Mouse (Mus musculus): ENCODE measurements around the gene Lrp8. TPM values are rescaled to one million over a fixed set of nuclear protein-coding genes. Genes with fewer than 3 reads are reported as not detected.

Gene Lrp8
- 62.2 and 69.5 TPM in 2 replicates for polyA plus RNA-seq (2014; fragmentation: Nextera tagmentation; extraction: Ambion mirVana)

DNA sequence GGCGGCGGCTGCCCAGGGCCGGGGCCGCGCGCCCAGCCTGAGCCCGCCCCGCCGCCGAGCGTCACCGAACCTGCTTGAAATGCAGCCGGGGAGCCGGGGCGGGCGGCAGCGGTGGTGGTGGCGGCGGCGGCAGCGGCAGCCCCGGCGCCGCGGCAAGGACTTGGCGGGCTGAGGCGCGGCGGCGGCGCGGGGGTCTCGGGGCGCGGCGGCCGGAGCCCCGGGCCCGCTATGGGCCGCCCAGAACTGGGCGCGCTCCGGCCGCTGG, at the start of gene Lrp8:
Gene Lrp8, plus strand, starts transcription at position 77 of the 265 bp plus-strand sequence.
- Histone ChIP-seq H3K4me3 (replicated peaks; ENCODE audit: low read length) (peak within 1 kb of the TSS; percentile 92), H3K4me2 (replicated peaks) (peak within 1 kb of the TSS; percentile 72), H3K36me3 (replicated peaks; ENCODE audit: control insufficient read depth, insufficient read depth) (peaks cover 12% of the 10 kb centered on the region), H3K27me3 (ENCODE audit: control insufficient read depth, insufficient read depth, low read length) (no peaks in the 10 kb centered on the region), H3K27ac (peak within 1 kb of the TSS; percentile 96), H3K9me3 (ENCODE audit: control insufficient read depth, low read length) (no peaks in the 10 kb centered on the region), H3K4me1 (replicated peaks; ENCODE audit: control insufficient read depth, insufficient read depth, low read length) (peaks cover 39% of the 10 kb centered on the region), H3K9ac (peak within 1 kb of the TSS; percentile 96)
- 0% methylated on average over 20 of the region's 44 CpGs for WGBS
- ATAC-seq (ENCODE audit: low FRiP score), result 0 out of 2 replicates have a peak, but pooled peaks have one; percentile 1
- DNase-seq (ENCODE audit: low spot score), result no peak

DNA sequence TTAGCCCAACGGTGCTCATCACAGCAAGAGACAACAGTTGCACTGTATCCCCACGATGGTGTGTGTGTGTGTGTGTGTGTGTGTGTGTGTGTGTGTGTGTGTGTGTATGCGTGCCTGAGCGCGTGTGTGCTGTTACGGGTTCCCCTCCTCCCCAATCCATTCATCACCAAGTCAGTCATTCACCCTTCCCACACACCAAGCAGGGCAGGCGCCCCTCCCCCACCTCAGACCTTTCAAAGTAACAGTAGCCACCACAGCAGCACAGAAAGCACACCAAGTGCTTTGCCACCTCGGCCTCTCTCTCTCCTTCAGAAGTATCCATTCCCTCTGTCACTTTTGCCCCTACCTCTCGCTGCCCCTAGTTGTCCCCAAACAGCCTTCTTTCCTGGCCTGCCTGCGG, 45.8 kb upstream of the Lrp8 start:
- 10% methylated on average over 10 of the region's 10 CpGs for WGBS
- Histone ChIP-seq H3K9ac (no peak overlapping the region), H3K9me3 (ENCODE audit: control insufficient read depth, low read length) (no peaks in the 10 kb centered on the region), H3K4me1 (replicated peaks; ENCODE audit: control insufficient read depth, insufficient read depth, low read length) (peaks cover 14% of the 10 kb centered on the region), H3K4me3 (replicated peaks; ENCODE audit: low read length) (no peak overlapping the region), H3K27ac (no peak overlapping the region), H3K4me2 (replicated peaks) (no peak overlapping the region), H3K36me3 (replicated peaks; ENCODE audit: control insufficient read depth, insufficient read depth) (no peaks in the 10 kb centered on the region), H3K27me3 (ENCODE audit: control insufficient read depth, insufficient read depth, low read length) (no peaks in the 10 kb centered on the region)
- ATAC-seq (ENCODE audit: low FRiP score), result peak; percentile 54; the same call in 1 of the 2 replicates
- DNase-seq (ENCODE audit: low spot score), result no peak

- WGBS, result 57% methylated on average over 15 of the region's 15 CpGs
- Histone ChIP-seq H3K4me1 (replicated peaks; ENCODE audit: control insufficient read depth, insufficient read depth, low read length) (peaks cover 14% of the 10 kb centered on the region), H3K36me3 (replicated peaks; ENCODE audit: control insufficient read depth, insufficient read depth) (no peaks in the 10 kb centered on the region), H3K9ac (no peak overlapping the region), H3K9me3 (ENCODE audit: control insufficient read depth, low read length) (no peaks in the 10 kb centered on the region), H3K27me3 (ENCODE audit: control insufficient read depth, insufficient read depth, low read length) (no peaks in the 10 kb centered on the region), H3K27ac (no peak overlapping the region), H3K4me3 (replicated peaks; ENCODE audit: low read length) (no peak overlapping the region), H3K4me2 (replicated peaks) (no peak overlapping the region)
- DNase-seq (ENCODE audit: low spot score) (no peak), ATAC-seq (ENCODE audit: low FRiP score) (no peak)
Observed at GRCm38 (mm10) chr4:107757487-107758470, 44.3 kb upstream of the Lrp8 start.

DNA sequence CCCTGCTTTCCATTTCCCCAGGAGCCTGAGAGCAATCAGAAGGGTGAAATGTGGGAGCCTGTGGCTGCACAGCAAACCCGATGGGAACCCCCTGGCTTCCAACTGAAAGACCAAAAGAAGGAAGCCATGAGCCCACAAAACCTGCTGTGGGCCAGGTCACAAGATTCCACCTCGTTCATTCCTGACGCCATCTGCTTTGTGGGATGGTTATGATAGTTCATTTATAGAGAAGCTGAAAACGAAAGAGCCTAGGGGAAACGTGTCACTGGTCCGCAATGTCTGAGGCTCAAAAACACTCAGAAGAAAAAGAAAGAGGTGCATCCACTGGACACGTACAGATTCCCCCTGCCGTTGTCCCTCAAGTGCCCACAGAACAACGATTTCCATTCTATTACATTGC, 43.1 kb upstream of the Lrp8 start:
- no peaks in the 10 kb centered on the region for H3K9me3 ChIP-seq (ENCODE audit: control insufficient read depth, low read length)
- H3K9ac ChIP-seq, result no peak overlapping the region
- no peak for ATAC-seq (ENCODE audit: low FRiP score)
- no peak overlapping the region for H3K4me2 ChIP-seq (replicated peaks)
- H3K4me3 ChIP-seq (replicated peaks; ENCODE audit: low read length), result no peak overlapping the region
- no peak for DNase-seq (ENCODE audit: low spot score)
- peaks cover 14% of the 10 kb centered on the region for H3K4me1 ChIP-seq (replicated peaks; ENCODE audit: control insufficient read depth, insufficient read depth, low read length)
- 71% methylated on average over 9 of the region's 9 CpGs for WGBS
- H3K36me3 ChIP-seq (replicated peaks; ENCODE audit: control insufficient read depth, insufficient read depth), result no peaks in the 10 kb centered on the region
- no peaks in the 10 kb centered on the region for H3K27me3 ChIP-seq (ENCODE audit: control insufficient read depth, insufficient read depth, low read length)
- no peak overlapping the region for H3K27ac ChIP-seq

- Histone ChIP-seq H3K9ac (no peak overlapping the region), H3K27ac (no peak overlapping the region), H3K4me2 (replicated peaks) (no peak overlapping the region), H3K4me3 (replicated peaks; ENCODE audit: low read length) (no peak overlapping the region), H3K27me3 (ENCODE audit: control insufficient read depth, insufficient read depth, low read length) (no peaks in the 10 kb centered on the region), H3K36me3 (replicated peaks; ENCODE audit: control insufficient read depth, insufficient read depth) (no peaks in the 10 kb centered on the region), H3K9me3 (ENCODE audit: control insufficient read depth, low read length) (no peaks in the 10 kb centered on the region), H3K4me1 (replicated peaks; ENCODE audit: control insufficient read depth, insufficient read depth, low read length) (peaks cover 3% of the 10 kb centered on the region; the same call in 1 of the 2 replicates)
- DNase-seq (ENCODE audit: low spot score), result no peak
- 63% methylated on average over 3 of the region's 3 CpGs for WGBS
- ATAC-seq (ENCODE audit: low FRiP score), result no peak
Observed at GRCm38 (mm10) chr4:107763001-107763400, 39.1 kb upstream of the Lrp8 start.

DNA sequence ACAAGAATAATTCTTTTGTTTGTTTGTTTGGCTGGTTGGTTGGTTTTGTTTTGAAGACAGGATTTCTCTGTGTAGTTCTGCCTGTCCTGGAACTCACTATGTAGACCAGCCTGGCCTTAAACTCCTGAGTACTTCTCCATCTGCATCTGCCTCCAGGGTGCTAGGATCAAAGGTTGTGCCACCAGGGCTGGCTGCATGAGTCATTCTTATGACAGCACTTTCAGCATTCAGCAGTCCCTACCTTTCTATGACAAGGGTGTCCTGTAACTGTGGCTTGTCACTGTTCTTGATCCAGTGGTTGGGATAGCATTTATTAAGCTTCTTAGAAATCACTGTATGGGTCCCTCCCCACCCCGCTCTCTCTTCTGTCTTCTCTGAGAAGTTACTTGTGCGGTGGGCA, 38.5 kb upstream of the Lrp8 start:
- no peaks in the 10 kb centered on the region for H3K9me3 ChIP-seq (ENCODE audit: control insufficient read depth, low read length)
- ATAC-seq (ENCODE audit: low FRiP score) (no peak), DNase-seq (ENCODE audit: low spot score) (no peak)
- H3K4me1 ChIP-seq (replicated peaks; ENCODE audit: control insufficient read depth, insufficient read depth, low read length), result peaks cover 3% of the 10 kb centered on the region; the same call in 1 of the 2 replicates
- no peak overlapping the region for H3K4me3 ChIP-seq (replicated peaks; ENCODE audit: low read length)
- H3K36me3 ChIP-seq (replicated peaks; ENCODE audit: control insufficient read depth, insufficient read depth), result no peaks in the 10 kb centered on the region
- H3K27me3 ChIP-seq (ENCODE audit: control insufficient read depth, insufficient read depth, low read length), result no peaks in the 10 kb centered on the region
- H3K27ac ChIP-seq, result no peak overlapping the region
- no peak overlapping the region for H3K9ac ChIP-seq
- no peak overlapping the region for H3K4me2 ChIP-seq (replicated peaks)
- 100% methylated on average over 2 of the region's 2 CpGs for WGBS

DNA sequence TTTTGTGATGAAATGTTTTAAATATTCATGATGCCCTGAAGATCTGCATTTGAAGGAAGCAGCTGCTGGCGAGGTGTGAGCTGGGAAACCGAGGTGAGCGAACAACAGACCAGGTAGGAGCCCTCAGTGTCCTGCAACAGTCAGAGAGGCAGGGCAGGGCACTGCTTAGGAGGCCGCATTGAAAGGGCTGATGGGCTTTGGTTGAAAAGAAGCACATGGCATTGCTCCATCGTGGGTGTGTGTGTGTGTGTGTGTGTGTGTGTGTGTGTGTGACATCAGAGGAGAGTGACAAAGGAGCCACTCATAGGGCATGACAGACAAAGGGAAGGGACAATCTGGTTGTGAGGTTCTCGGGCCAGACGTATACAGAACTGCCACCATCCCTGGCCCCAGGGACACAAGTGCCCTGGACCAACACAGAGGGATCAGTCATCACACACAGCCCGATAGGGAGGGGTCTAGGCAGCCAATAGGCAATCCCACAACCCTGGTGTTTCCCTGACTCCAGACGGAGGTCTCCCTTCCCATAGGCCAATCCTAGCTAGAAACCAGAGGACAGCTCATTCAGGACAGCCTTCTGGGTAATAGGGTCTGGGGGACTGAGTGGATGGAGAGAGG, 36.8 kb upstream of the Lrp8 start:
- H3K27ac ChIP-seq, result no peak overlapping the region
- peaks cover 3% of the 10 kb centered on the region; the same call in 1 of the 2 replicates for H3K4me1 ChIP-seq (replicated peaks; ENCODE audit: control insufficient read depth, insufficient read depth, low read length)
- no peak overlapping the region for H3K9ac ChIP-seq
- H3K27me3 ChIP-seq (ENCODE audit: control insufficient read depth, insufficient read depth, low read length), result no peaks in the 10 kb centered on the region
- ATAC-seq (ENCODE audit: low FRiP score), result peak; percentile 34; the same call in 1 of the 2 replicates
- no peaks in the 10 kb centered on the region for H3K36me3 ChIP-seq (replicated peaks; ENCODE audit: control insufficient read depth, insufficient read depth)
- no peaks in the 10 kb centered on the region for H3K9me3 ChIP-seq (ENCODE audit: control insufficient read depth, low read length)
- no peak overlapping the region for H3K4me3 ChIP-seq (replicated peaks; ENCODE audit: low read length)
- WGBS, result 33% methylated on average over 9 of the region's 9 CpGs
- no peak for DNase-seq (ENCODE audit: low spot score)
- H3K4me2 ChIP-seq (replicated peaks), result no peak overlapping the region

DNA sequence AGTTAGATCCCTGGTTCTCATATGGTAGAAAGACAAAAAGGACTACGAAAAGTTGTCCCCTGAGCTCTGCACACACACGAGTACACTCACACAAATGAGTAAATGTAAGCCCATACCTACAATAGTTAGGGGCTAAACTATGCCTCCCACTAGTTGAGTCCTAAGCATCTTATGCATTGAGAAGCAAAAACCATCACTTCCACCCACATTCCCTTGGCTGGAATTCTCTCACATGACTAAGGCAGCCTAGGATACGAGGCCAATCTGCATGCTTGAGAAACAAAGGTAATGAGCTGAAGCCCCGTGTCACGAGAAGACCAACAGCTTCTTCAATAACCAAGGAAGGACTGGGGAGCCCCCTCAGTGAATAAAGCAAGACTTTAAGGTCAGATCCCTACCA, 35.9 kb upstream of the Lrp8 start:
- Histone ChIP-seq H3K4me3 (replicated peaks; ENCODE audit: low read length) (no peak overlapping the region), H3K36me3 (replicated peaks; ENCODE audit: control insufficient read depth, insufficient read depth) (no peaks in the 10 kb centered on the region), H3K9ac (no peak overlapping the region), H3K4me2 (replicated peaks) (no peak overlapping the region), H3K4me1 (replicated peaks; ENCODE audit: control insufficient read depth, insufficient read depth, low read length) (peaks cover 3% of the 10 kb centered on the region; the same call in 1 of the 2 replicates), H3K27ac (no peak overlapping the region), H3K9me3 (ENCODE audit: control insufficient read depth, low read length) (no peaks in the 10 kb centered on the region), H3K27me3 (ENCODE audit: control insufficient read depth, insufficient read depth, low read length) (no peaks in the 10 kb centered on the region)
- no peak for DNase-seq (ENCODE audit: low spot score)
- no peak for ATAC-seq (ENCODE audit: low FRiP score)
- 26% methylated on average over 5 of the region's 5 CpGs for WGBS

- Histone ChIP-seq H3K27ac (no peak overlapping the region), H3K27me3 (ENCODE audit: control insufficient read depth, insufficient read depth, low read length) (no peaks in the 10 kb centered on the region), H3K4me3 (replicated peaks; ENCODE audit: low read length) (no peak overlapping the region), H3K9ac (no peak overlapping the region), H3K36me3 (replicated peaks; ENCODE audit: control insufficient read depth, insufficient read depth) (no peaks in the 10 kb centered on the region), H3K4me2 (replicated peaks) (no peak overlapping the region), H3K9me3 (ENCODE audit: control insufficient read depth, low read length) (no peaks in the 10 kb centered on the region), H3K4me1 (replicated peaks; ENCODE audit: control insufficient read depth, insufficient read depth, low read length) (peaks cover 17% of the 10 kb centered on the region)
- 45% methylated on average over 16 of the region's 16 CpGs for WGBS
- ATAC-seq (ENCODE audit: low FRiP score), result no peak
- DNase-seq (ENCODE audit: low spot score), result no peak
Observed at GRCm38 (mm10) chr4:107772122-107772825, 29.8 kb upstream of the Lrp8 start.
